ENCODE assay signal across 24 mouse cellular contexts in the genomic region with DNA sequence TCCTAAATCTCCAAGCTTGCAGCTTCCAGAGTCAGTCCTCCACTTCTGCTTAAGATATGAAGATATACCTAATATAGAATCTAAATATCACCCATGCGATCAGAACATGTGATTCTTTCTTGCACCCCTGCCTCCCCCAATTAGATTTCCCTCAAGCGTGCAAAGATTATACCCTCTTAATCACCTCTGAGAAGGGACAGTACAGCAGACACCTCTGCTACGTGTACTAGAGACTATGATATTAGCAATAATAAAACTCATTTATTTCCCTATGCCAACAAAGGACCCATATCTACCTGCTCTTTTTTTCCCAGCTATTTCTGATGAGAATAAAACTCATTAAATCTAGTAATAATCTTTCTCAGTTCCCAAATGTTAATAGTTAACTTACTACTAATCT. TPM values are rescaled to one million over a fixed set of nuclear protein-coding genes. Genes with fewer than 3 reads are reported as not detected.
DNase-seq lines count a peak whose midpoint lies in the region; ATAC-seq and TF ChIP-seq lines count a peak whose summit lies in the region.
"Had no signal": no experiment of that assay in that cellular context is flagged by ENCODE, and none has a peak within 500 bp of the region (broad histone marks: within the 10 kb centered on the region; RNA-seq: fewer than 3 reads in every experiment).

No protein-coding gene starts in this region.

- peak; percentile 40; the same call in 1 of the 2 replicates for ATAC-seq in hindbrain, embryonic 16.5 days
- ATAC-seq in hindbrain, embryonic 12.5 days (ENCODE audit: low FRiP score): no peak
- ATAC-seq: activated CD4-positive, CD25-positive, alpha-beta regulatory T cell, adult 4 months; CD4-positive, CD25-positive, alpha-beta regulatory T cell, adult 4 months; forebrain, embryonic 13.5 days; Patski had no signal

- no peak overlapping the region for H3K9ac ChIP-seq in hindbrain, embryonic 16.5 days (ENCODE audit: low read depth, low read length)
- no peak overlapping the region for H3K9ac ChIP-seq in hindbrain, embryonic 12.5 days
- H3K9ac ChIP-seq: embryonic facial prominence, embryonic 12.5 days; forebrain, embryonic 13.5 days had no signal

- 63% methylated on average over 3 of the region's 3 CpGs for WGBS in hindbrain, embryonic 16.5 days
- 82% methylated on average over 3 of the region's 3 CpGs for WGBS in hindbrain, embryonic 12.5 days
- WGBS in olfactory bulb, adult 2 months: 61% methylated on average over 3 of the region's 3 CpGs

- no peaks in the 10 kb centered on the region for H3K9me3 ChIP-seq in hindbrain, embryonic 16.5 days (ENCODE audit: control insufficient read depth, low read length)
- H3K9me3 ChIP-seq in hindbrain, embryonic 12.5 days (replicated peaks): no peaks in the 10 kb centered on the region
- H3K9me3 ChIP-seq: embryonic facial prominence, embryonic 10.5 days; embryonic facial prominence, embryonic 12.5 days; forebrain, embryonic 13.5 days; G1E had no signal

- H3K27me3 ChIP-seq in hindbrain, embryonic 16.5 days (replicated peaks; ENCODE audit: control insufficient read depth, insufficient read depth, low read length): no peaks in the 10 kb centered on the region
- H3K27me3 ChIP-seq in hindbrain, embryonic 12.5 days: no peaks in the 10 kb centered on the region
- H3K27me3 ChIP-seq: CH12.LX; embryonic facial prominence, embryonic 12.5 days; forebrain, embryonic 13.5 days; Patski had no signal

- intact Hi-C loops in gastrocnemius, adult 2 months (cut with DNase I): no loop called here
- intact Hi-C loops in gastrocnemius, postnatal 14 days (cut with DNase I; ENCODE audit: low total_unique reads): no loop called here

- H3K36me3 ChIP-seq in hindbrain, embryonic 16.5 days (ENCODE audit: control insufficient read depth, insufficient read depth, low read length): no peaks in the 10 kb centered on the region
- H3K36me3 ChIP-seq in hindbrain, embryonic 12.5 days: no peaks in the 10 kb centered on the region
- H3K36me3 ChIP-seq: embryonic facial prominence, embryonic 10.5 days; embryonic facial prominence, embryonic 12.5 days; G1E had no signal

- no peak for DNase-seq in gastrocnemius, adult 2 months
- DNase-seq in gastrocnemius, postnatal 14 days: no peak
- no peak for DNase-seq in layer of hippocampus, adult 2 months (ENCODE audit: low spot score in 2 of 2)
- DNase-seq in layer of hippocampus, adult 8-10 months (ENCODE audit: low spot score in 2 of 2): no peak
- DNase-seq: adrenal gland, adult 8-10 months; adrenal gland, postnatal 14 days; adrenal gland, postnatal 36 days; B cell, adult 2 months; cerebellum, adult 11-12 months; cerebellum, adult 2 months; cerebellum, adult 9-10 months; cerebellum, postnatal 10 days; cerebellum, postnatal 25 days had no signal

- H3K27ac ChIP-seq in gastrocnemius, adult 2 months: peak overlapping the region; percentile 24; the same call in 1 of the 2 replicates
- H3K27ac ChIP-seq in hindbrain, embryonic 16.5 days (ENCODE audit: low read depth, low read length): no peak overlapping the region
- H3K27ac ChIP-seq in hindbrain, embryonic 12.5 days: no peak overlapping the region
- 0 out of 2 replicates have a peak overlapping the region, but pooled peaks have one; percentile 36 for H3K27ac ChIP-seq in layer of hippocampus, adult 2 months
- H3K27ac ChIP-seq in olfactory bulb, adult 2 months (ENCODE audit: insufficient read depth, low read depth, low read length): 0 out of 2 replicates have a peak overlapping the region, but pooled peaks have one; percentile 29
- H3K27ac ChIP-seq: embryonic facial prominence, embryonic 10.5 days; embryonic facial prominence, embryonic 12.5 days; forebrain, embryonic 13.5 days had no signal

- H3K4me3 ChIP-seq in gastrocnemius, adult 2 months: no peak overlapping the region
- no peak overlapping the region for H3K4me3 ChIP-seq in hindbrain, embryonic 16.5 days (ENCODE audit: low read length)
- H3K4me3 ChIP-seq in hindbrain, embryonic 12.5 days: no peak overlapping the region
- H3K4me3 ChIP-seq in layer of hippocampus, adult 2 months: no peak overlapping the region
- H3K4me3 ChIP-seq in olfactory bulb, adult 2 months (ENCODE audit: insufficient read depth, low read depth, low read length): no peak overlapping the region
- H3K4me3 ChIP-seq: embryonic facial prominence, embryonic 10.5 days; embryonic facial prominence, embryonic 12.5 days; forebrain, embryonic 13.5 days had no signal

- no peak overlapping the region for H3K4me2 ChIP-seq in hindbrain, embryonic 16.5 days (ENCODE audit: low read length)
- no peak overlapping the region for H3K4me2 ChIP-seq in hindbrain, embryonic 12.5 days (replicated peaks)
- H3K4me2 ChIP-seq: embryonic facial prominence, embryonic 12.5 days; forebrain, embryonic 13.5 days had no signal

- H3K4me1 ChIP-seq in hindbrain, embryonic 16.5 days (ENCODE audit: control insufficient read depth, insufficient read depth, low read depth, low read length): peaks cover 19% of the 10 kb centered on the region
- H3K4me1 ChIP-seq in hindbrain, embryonic 12.5 days: peaks cover 25% of the 10 kb centered on the region
- H3K4me1 ChIP-seq in olfactory bulb, adult 2 months (ENCODE audit: control insufficient read depth, insufficient read depth, low read length): peaks cover 29% of the 10 kb centered on the region

- TF ChIP-seq POLR2A in olfactory bulb, adult 2 months (IDR thresholded peaks at IDR 0.05; ENCODE audit: insufficient read depth, low read depth, low read length): no peak

- no peak for TF ChIP-seq CTCF in gastrocnemius, adult 2 months (IDR thresholded peaks at IDR 0.05)
- TF ChIP-seq CTCF in layer of hippocampus, adult 2 months (conservative IDR thresholded peaks at IDR 0.05): no peak
- TF ChIP-seq CTCF in olfactory bulb, adult 2 months (IDR thresholded peaks at IDR 0.05; ENCODE audit: insufficient read depth, low read depth, low read length): no peak

RNA-seq across cellular contexts. Expression of gene Tmtc1, which starts 49.9 kb away (rescaled TPM):
- 10 to 100 TPM; 55.4 to 64.8 TPM for total RNA-seq in gastrocnemius, adult 2 months (2021)
- 10 to 100 TPM; 46.0 to 52.6 TPM for total RNA-seq in gastrocnemius, postnatal 14 days (2021)
- 2.4 and 2.9 TPM in 2 replicates for polyA plus RNA-seq in hindbrain, embryonic 16.5 days (2015; fragmentation: Nextera tagmentation; extraction: Ambion mirVana)
- polyA plus RNA-seq in hindbrain, embryonic 12.5 days (2016; fragmentation: Nextera tagmentation; extraction: Ambion mirVana): 2.0 and 3.0 TPM in 2 replicates
- 10 to 100 TPM; 39.8 to 42.0 TPM for total RNA-seq in layer of hippocampus, adult 2 months (2021)
- 10 to 100 TPM; 33.5 to 41.2 (median 37.6) TPM for total RNA-seq in layer of hippocampus, adult 8-10 months (2022)
- 92.0 TPM in 1 of 2 replicates, not detected in the other for polyA plus RNA-seq in olfactory bulb, adult 2 months (2012; ENCODE audit: insufficient read depth, insufficient read length, low replicate concordance, missing spikeins)
- polyA plus RNA-seq: CD4-positive, CD25-positive, alpha-beta regulatory T cell, adult 4 months; G1E had no signal

Comparison
In these comparisons a context has a peak if more than half of its experiments do, and no peak if none do; other contexts are left out.
1. H3K27ac ChIP-seq: peak in gastrocnemius, adult 2 months (single experiment), layer of hippocampus, adult 2 months (single experiment) and olfactory bulb, adult 2 months (single experiment); none in hindbrain, embryonic 16.5 days (single experiment) and hindbrain, embryonic 12.5 days (single experiment).